8 mouse cellular contexts compared by ENCODE assay signal in genomic region chr9:46282631-46283436, GRCm38 (mm10). TPM values are rescaled to one million over a fixed set of nuclear protein-coding genes. Genes with fewer than 3 reads are reported as not detected.
DNase-seq lines count a peak whose midpoint lies in the region; ATAC-seq and TF ChIP-seq lines count a peak whose summit lies in the region.

Gene Bud13 (plus strand): TSS chr9:46283008.

- peak within 1 kb of the TSS; percentile 85 for H3K4me3 ChIP-seq in bone marrow macrophage, adult 2 months (ENCODE audit: insufficient read depth, low read length)
- H3K4me3 ChIP-seq in embryonic fibroblast, embryonic 13.5 days (ENCODE audit: insufficient read depth, low read length): peak within 1 kb of the TSS; percentile 99
- peak within 1 kb of the TSS; percentile 81 for H3K4me3 ChIP-seq in kidney, embryonic 14.5 days (ENCODE audit: low read length)
- peak within 1 kb of the TSS; percentile 75 for H3K4me3 ChIP-seq in limb, embryonic 15.5 days

- peak; percentile 92 for ATAC-seq in kidney, embryonic 14.5 days (ENCODE audit: low FRiP score, low TSS enrichment)
- ATAC-seq in limb, embryonic 15.5 days (ENCODE audit: insufficient number of reproducible peaks, low FRiP score, low TSS enrichment, low read depth): peak; percentile 88

- under 1% methylated on average over 55 of the region's 55 CpGs for WGBS in kidney, embryonic 14.5 days
- WGBS in limb, embryonic 15.5 days: under 1% methylated on average over 55 of the region's 55 CpGs

- H3K9me3 ChIP-seq in kidney, embryonic 14.5 days (ENCODE audit: control insufficient read depth, low read length): no peaks in the 10 kb centered on the region
- H3K9me3 ChIP-seq in limb, embryonic 15.5 days: no peaks in the 10 kb centered on the region

- peaks cover 45% of the 10 kb centered on the region for H3K36me3 ChIP-seq in kidney, embryonic 14.5 days (ENCODE audit: control insufficient read depth, insufficient read depth, low read length)
- H3K36me3 ChIP-seq in limb, embryonic 15.5 days: peaks cover 52% of the 10 kb centered on the region

- H3K27me3 ChIP-seq in kidney, embryonic 14.5 days (ENCODE audit: control insufficient read depth, insufficient read depth, low read length): no peaks in the 10 kb centered on the region
- no peaks in the 10 kb centered on the region for H3K27me3 ChIP-seq in limb, embryonic 15.5 days

- H3K4me1 ChIP-seq in bone marrow macrophage, adult 2 months (ENCODE audit: control insufficient read depth, insufficient read depth, low read length): peaks cover 11% of the 10 kb centered on the region
- H3K4me1 ChIP-seq in embryonic fibroblast, embryonic 13.5 days (ENCODE audit: control insufficient read depth, insufficient read depth, low read length): 0 out of 2 replicates have a peak, but pooled peaks cover 4% of the 10 kb centered on the region
- peaks cover 8% of the 10 kb centered on the region for H3K4me1 ChIP-seq in kidney, embryonic 14.5 days (ENCODE audit: control insufficient read depth, insufficient read depth, low read length)
- peaks cover 8% of the 10 kb centered on the region for H3K4me1 ChIP-seq in limb, embryonic 15.5 days

- peak; percentile 99 for DNase-seq in A20 (ENCODE audit: low read depth, low spot score)
- DNase-seq in heart, adult 9 months (ENCODE audit: low spot score in 2 of 2): peak; percentile 85 to 91
- peak; percentile 82 to 90 for DNase-seq in monocyte, adult 2 months (ENCODE audit: low read depth in 1 of 2, low spot score in 2 of 2)
- peak; percentile 90 to 91 for DNase-seq in spleen, postnatal 36 days (ENCODE audit: low spot score in 2 of 2)

- peak; percentile 14; the same call in 1 of the 2 replicates for TF ChIP-seq CTCF in bone marrow macrophage, adult 2 months (IDR thresholded peaks at IDR 0.05; ENCODE audit: low read depth, low read length)
- TF ChIP-seq CTCF in embryonic fibroblast, embryonic 13.5 days (IDR thresholded peaks at IDR 0.05; ENCODE audit: borderline replicate concordance, insufficient read depth, low read length): no peak

- TF ChIP-seq POLR2A in bone marrow macrophage, adult 2 months (IDR thresholded peaks at IDR 0.05; ENCODE audit: borderline replicate concordance, low read depth, low read length): peak; percentile 41
- TF ChIP-seq POLR2A in embryonic fibroblast, embryonic 13.5 days (IDR thresholded peaks at IDR 0.05; ENCODE audit: low read depth, low read length): peak; percentile 95

- H3K4me2 ChIP-seq in kidney, embryonic 14.5 days (replicated peaks; ENCODE audit: low read depth, low read length): peak within 1 kb of the TSS; percentile 45
- peak within 1 kb of the TSS; percentile 61 for H3K4me2 ChIP-seq in limb, embryonic 15.5 days

- H3K9ac ChIP-seq in kidney, embryonic 14.5 days (ENCODE audit: low read depth, low read length): peak within 1 kb of the TSS; percentile 87
- peak within 1 kb of the TSS; percentile 71 for H3K9ac ChIP-seq in limb, embryonic 15.5 days

- peak within 1 kb of the TSS; percentile 50 for H3K27ac ChIP-seq in bone marrow macrophage, adult 2 months (ENCODE audit: insufficient read depth, low read depth, low read length)
- peak within 1 kb of the TSS; percentile 60; the same call in 1 of the 2 replicates for H3K27ac ChIP-seq in embryonic fibroblast, embryonic 13.5 days (ENCODE audit: insufficient read depth, low read length)
- peak within 1 kb of the TSS; percentile 84 for H3K27ac ChIP-seq in kidney, embryonic 14.5 days (ENCODE audit: low read depth, low read length)
- H3K27ac ChIP-seq in limb, embryonic 15.5 days: peak within 1 kb of the TSS; percentile 89

RNA-seq across cellular contexts. Expression of gene Bud13, which starts in this region (rescaled TPM):
- 15.3 and 23.2 TPM in 2 replicates for polyA plus RNA-seq in bone marrow macrophage, adult 2 months (2012; ENCODE audit: insufficient read depth, insufficient read length, missing spikeins)
- 13.8 and 16.8 TPM in 2 replicates for polyA plus RNA-seq in embryonic fibroblast, embryonic 13.5 days (2011; ENCODE audit: insufficient read length, low read depth, missing spikeins)
- 23.0 and 28.6 TPM in 2 replicates for polyA plus RNA-seq in kidney, embryonic 14.5 days (2014; fragmentation: Nextera tagmentation; extraction: Ambion mirVana)
- polyA plus RNA-seq in limb, embryonic 15.5 days (2015; fragmentation: Nextera tagmentation; extraction: Ambion mirVana): 19.9 and 23.5 TPM in 2 replicates

Comparison
In these comparisons a context has a peak if more than half of its experiments do, and no peak if none do; other contexts are left out.
1. Peak in every context shown above with its lines: DNase-seq, ATAC-seq, H3K4me3 ChIP-seq and H3K27ac ChIP-seq.